Mouse (Mus musculus) thymus, postnatal 14 days (tissue): ENCODE data around the gene Fancc.
A peak's percentile ranks its signal among the peaks of the same experiment; 100 is the strongest.
"Not testable (repeated sequence)": the region's sequence is repeated elsewhere in the genome, so short reads cannot be mapped to it uniquely, and the experiment has no call there.

Experiments used
- DNase-seq: peaks from one replicate; pipeline ENCODE4 v3.0.0; 2021

Gene Fancc

GRCm38 (mm10) chr13:63416824-63417223 lies 80.3 kb downstream of the Fancc start:
- DNase-seq: no peak

- DNase-seq: no peak
Observed at GRCm38 (mm10) chr13:63412662-63413061, 84.4 kb downstream of the Fancc start.

- DNase-seq: no peak
Observed at GRCm38 (mm10) chr13:63411310-63412022, 85.6 kb downstream of the Fancc start.

GRCm38 (mm10) chr13:63410578-63411298 lies 86.3 kb downstream of the Fancc start:
- DNase-seq: no peak

- DNase-seq: no peak
Observed at GRCm38 (mm10) chr13:63405151-63405550, 91.9 kb downstream of the Fancc start.

- DNase-seq: no peak
Observed at GRCm38 (mm10) chr13:63404657-63405056, 92.4 kb downstream of the Fancc start.

- DNase-seq: no peak
Observed at GRCm38 (mm10) chr13:63402823-63403222, 94.3 kb downstream of the Fancc start.

GRCm38 (mm10) chr13:63400069-63400468 lies 97.0 kb downstream of the Fancc start:
- DNase-seq: no peak

- no peak for DNase-seq
Observed at GRCm38 (mm10) chr13:63397420-63397819, 99.7 kb downstream of the Fancc start.

GRCm38 (mm10) chr13:63394304-63395063 lies 102.6 kb downstream of the Fancc start:
- DNase-seq: no peak

- DNase-seq: no peak
Observed at GRCm38 (mm10) chr13:63385234-63385633, 111.8 kb downstream of the Fancc start.

GRCm38 (mm10) chr13:63384775-63385174 lies 112.3 kb downstream of the Fancc start:
- no peak for DNase-seq

- no peak for DNase-seq
Observed at GRCm38 (mm10) chr13:63382206-63382605, 114.9 kb downstream of the Fancc start.

- DNase-seq: no peak
Observed at GRCm38 (mm10) chr13:63373460-63374166, 123.5 kb downstream of the Fancc start.

- DNase-seq: no peak
Observed at GRCm38 (mm10) chr13:63361755-63362154, 135.3 kb downstream of the Fancc start.

- no peak for DNase-seq
Observed at GRCm38 (mm10) chr13:63360111-63360885, 136.8 kb downstream of the Fancc start.

GRCm38 (mm10) chr13:63359393-63359792 lies 137.7 kb downstream of the Fancc start:
- DNase-seq: no peak

- DNase-seq: peak; percentile 65
Observed at GRCm38 (mm10) chr13:63356558-63356957, 140.5 kb downstream of the Fancc start.

- DNase-seq: no peak
Observed at GRCm38 (mm10) chr13:63356101-63356500, 141.0 kb downstream of the Fancc start.

GRCm38 (mm10) chr13:63353312-63353711 lies 143.8 kb downstream of the Fancc start:
- DNase-seq: not testable (repeated sequence)

GRCm38 (mm10) chr13:63350076-63350475 lies 147.0 kb downstream of the Fancc start:
- DNase-seq: no peak

GRCm38 (mm10) chr13:63347639-63348038 lies 149.4 kb downstream of the Fancc start:
- DNase-seq: no peak
